Mouse (Mus musculus) brain, embryonic 14.5 days (tissue): ENCODE results near the gene Nprl2.

Source experiments
- CTCF ChIP-seq: fragments of 200-500 bp; IDR thresholded peaks from 2 replicates; pipeline ENCODE4 v1.5.1; 2012; ENCODE audit warnings: inconsistent platforms, mild to moderate bottlenecking, moderate library complexity, borderline replicate concordance; ENCODE audit not compliant: insufficient read depth, insufficient read length; ENCODE audit errors: extremely low read depth
- POLR2A ChIP-seq: fragments of 200-500 bp; IDR thresholded peaks from 2 replicates; pipeline ENCODE4 v1.6.1; 2012; ENCODE audit warnings: mild to moderate bottlenecking, inconsistent platforms, borderline replicate concordance; ENCODE audit not compliant: poor library complexity, insufficient read depth, insufficient read length, severe bottlenecking; ENCODE audit errors: extremely low read depth

DNA sequence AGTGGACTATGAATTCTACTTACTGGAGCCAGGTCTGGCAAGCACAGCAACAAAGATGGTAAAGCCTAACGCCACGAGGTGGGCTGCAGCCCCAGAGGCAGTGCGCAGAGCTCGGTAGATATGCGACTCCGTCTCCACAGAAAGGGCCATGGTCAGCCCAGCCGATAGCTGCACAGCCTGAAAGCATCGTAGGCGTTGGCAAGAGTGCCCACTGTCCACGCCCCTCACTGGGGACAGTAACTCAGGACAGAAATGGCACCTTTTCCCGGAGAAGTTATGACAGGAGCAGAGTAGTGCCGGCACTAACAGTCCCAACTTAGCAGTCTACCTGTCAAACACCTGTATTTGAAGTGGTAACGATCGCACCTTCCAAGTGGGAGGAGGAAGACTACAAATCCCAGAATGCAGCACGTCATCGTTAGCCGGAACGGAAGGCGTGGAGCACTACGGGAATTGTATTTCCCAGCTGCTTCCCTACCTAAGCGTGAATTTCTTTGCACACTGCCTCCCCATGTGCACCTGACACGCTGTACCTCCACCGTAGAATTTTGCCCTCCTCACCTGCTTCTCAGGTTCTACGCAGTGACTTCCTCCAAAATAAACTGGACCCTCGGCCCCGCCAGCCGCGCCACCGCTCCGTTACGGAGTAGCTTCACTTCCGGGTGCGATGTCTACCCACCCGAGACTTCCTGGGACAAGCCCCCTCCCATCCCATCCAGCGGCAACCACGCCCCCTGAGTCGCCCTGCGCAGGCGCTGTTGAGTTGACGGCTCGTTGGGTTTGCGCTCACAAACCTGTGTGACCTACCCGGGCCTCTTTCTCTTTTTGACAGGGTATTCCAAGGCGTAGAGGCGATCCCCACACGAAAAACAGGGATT is at the start of gene Nprl2, which contains the start of gene Cyb561d2:
- TF ChIP-seq CTCF (no peak), POLR2A (peak; percentile 16; the same call in 1 of the 2 replicates)
